In genomic region chr10:57796057-57796456, GRCm38 (mm10) we compare ENCODE assay signal across 8 mouse cellular contexts. TPM values are rescaled to one million over a fixed set of nuclear protein-coding genes. Genes with fewer than 3 reads are reported as not detected.
DNase-seq lines count a peak whose midpoint lies in the region; ATAC-seq and TF ChIP-seq lines count a peak whose summit lies in the region.

No protein-coding gene starts in this region.

- H3K4me2 ChIP-seq in kidney, embryonic 14.5 days (replicated peaks; ENCODE audit: low read depth, low read length), result peak overlapping the region; percentile 95
- peak overlapping the region; percentile 94; the same call in 1 of the 2 replicates for H3K4me2 ChIP-seq in lung, embryonic 16.5 days (ENCODE audit: low read depth, low read length)

- H3K4me1 ChIP-seq in heart, embryonic 10.5 days, result peaks cover 6% of the 10 kb centered on the region; the same call in 1 of the 2 replicates
- peaks cover 9% of the 10 kb centered on the region; the same call in 1 of the 2 replicates for H3K4me1 ChIP-seq in kidney, embryonic 14.5 days (ENCODE audit: control insufficient read depth, insufficient read depth, low read length)
- 0 out of 2 replicates have a peak, but pooled peaks cover 4% of the 10 kb centered on the region for H3K4me1 ChIP-seq in lung, embryonic 16.5 days (replicated peaks; ENCODE audit: control insufficient read depth, insufficient read depth, low read length)

- peak overlapping the region; percentile 97 for H3K27ac ChIP-seq in gastrocnemius, adult 2 months
- no peak overlapping the region for H3K27ac ChIP-seq in heart, embryonic 10.5 days
- no peak overlapping the region for H3K27ac ChIP-seq in kidney, embryonic 14.5 days (ENCODE audit: low read depth, low read length)
- no peak overlapping the region; the same call in 1 of the 2 replicates for H3K27ac ChIP-seq in lung, embryonic 16.5 days (ENCODE audit: low read length)

- H3K36me3 ChIP-seq in heart, embryonic 10.5 days, result no peaks in the 10 kb centered on the region
- H3K36me3 ChIP-seq in kidney, embryonic 14.5 days (ENCODE audit: control insufficient read depth, insufficient read depth, low read length), result no peaks in the 10 kb centered on the region
- no peaks in the 10 kb centered on the region for H3K36me3 ChIP-seq in lung, embryonic 16.5 days (ENCODE audit: control insufficient read depth, insufficient read depth, low read length)

- H3K9me3 ChIP-seq in heart, embryonic 10.5 days, result no peaks in the 10 kb centered on the region
- no peaks in the 10 kb centered on the region for H3K9me3 ChIP-seq in kidney, embryonic 14.5 days (ENCODE audit: control insufficient read depth, low read length)
- H3K9me3 ChIP-seq in lung, embryonic 16.5 days (ENCODE audit: control insufficient read depth, low read length), result no peaks in the 10 kb centered on the region

- H3K27me3 ChIP-seq in heart, embryonic 10.5 days (ENCODE audit: insufficient read depth, poor library complexity, severe bottlenecking), result no peaks in the 10 kb centered on the region
- H3K27me3 ChIP-seq in kidney, embryonic 14.5 days (ENCODE audit: control insufficient read depth, insufficient read depth, low read length), result no peaks in the 10 kb centered on the region
- H3K27me3 ChIP-seq in lung, embryonic 16.5 days (ENCODE audit: control insufficient read depth, insufficient read depth, low read depth, low read length), result no peaks in the 10 kb centered on the region

- peak; percentile 55; the same call in 1 of the 2 replicates for ATAC-seq in kidney, embryonic 14.5 days (ENCODE audit: low FRiP score, low TSS enrichment)
- ATAC-seq in lung, embryonic 16.5 days (ENCODE audit: low read depth), result peak; percentile 40; the same call in 1 of the 2 replicates

- H3K9ac ChIP-seq in kidney, embryonic 14.5 days (ENCODE audit: low read depth, low read length), result no peak overlapping the region
- 0 out of 2 replicates have a peak overlapping the region, but pooled peaks have one; percentile 80 for H3K9ac ChIP-seq in lung, embryonic 16.5 days (ENCODE audit: low read length)

- DNase-seq in gastrocnemius, adult 2 months, result peak; percentile 22
- DNase-seq in gastrocnemius, postnatal 10 days, result no peak
- DNase-seq in cerebellum, postnatal 14 days, result peak; percentile 19 to 30
- DNase-seq in heart, embryonic 10.5 days (ENCODE audit: low spot score), result no peak
- DNase-seq in spleen, adult 12 weeks (ENCODE audit: low spot score), result peak; percentile 20
- DNase-seq in urinary bladder, postnatal 10 days (ENCODE audit: low spot score), result no peak

- intact Hi-C loops in gastrocnemius, adult 2 months (cut with DNase I), result loop anchor here (10.0 kb wide), 1 partner anchor 331 kb away; no protein-coding TSS in a partner anchor

- 54% methylated on average over 4 of the region's 4 CpGs for WGBS in heart, embryonic 10.5 days
- WGBS in kidney, embryonic 14.5 days, result 19% methylated on average over 4 of the region's 4 CpGs
- 39% methylated on average over 4 of the region's 4 CpGs for WGBS in lung, embryonic 16.5 days

- peak; percentile 56 for TF ChIP-seq CTCF in gastrocnemius, adult 2 months (IDR thresholded peaks at IDR 0.05)

- H3K4me3 ChIP-seq in gastrocnemius, adult 2 months, result peak overlapping the region; percentile 87
- peak overlapping the region; percentile 72; the same call in 1 of the 2 replicates for H3K4me3 ChIP-seq in heart, embryonic 10.5 days
- peak overlapping the region; percentile 62; the same call in 1 of the 2 replicates for H3K4me3 ChIP-seq in kidney, embryonic 14.5 days (ENCODE audit: low read length)
- peak overlapping the region; percentile 69; the same call in 1 of the 2 replicates for H3K4me3 ChIP-seq in lung, embryonic 16.5 days (ENCODE audit: low read length)

RNA-seq across cellular contexts. Expression of gene Smpdl3a, which starts 1.9 kb away (rescaled TPM):
- total RNA-seq in gastrocnemius, adult 2 months (2021), result 10 to 100 TPM; 66.4 to 74.7 TPM
- total RNA-seq in gastrocnemius, postnatal 10 days (2021), result 10 to 100 TPM; 17.2 to 17.5 TPM
- polyA plus RNA-seq in heart, embryonic 10.5 days (2016; fragmentation: Nextera tagmentation; extraction: Ambion mirVana), result 10.3 and 16.5 TPM in 2 replicates
- 16.7 and 19.3 TPM in 2 replicates for polyA plus RNA-seq in kidney, embryonic 14.5 days (2014; fragmentation: Nextera tagmentation; extraction: Ambion mirVana)
- polyA plus RNA-seq in lung, embryonic 16.5 days (2015; fragmentation: Nextera tagmentation; extraction: Ambion mirVana), result 29.3 and 34.6 TPM in 2 replicates

RNA-seq across cellular contexts. Expression of gene Fabp7, which starts 11.4 kb away (rescaled TPM):
- not detected for total RNA-seq in gastrocnemius, adult 2 months (2021)
- total RNA-seq in gastrocnemius, postnatal 10 days (2021), result 1 to 10 TPM; 1.6 to 1.8 TPM
- polyA plus RNA-seq in heart, embryonic 10.5 days (2016; fragmentation: Nextera tagmentation; extraction: Ambion mirVana), result 1.3 and 2.0 TPM in 2 replicates
- polyA plus RNA-seq in kidney, embryonic 14.5 days (2014; fragmentation: Nextera tagmentation; extraction: Ambion mirVana), result 5.9 and 7.3 TPM in 2 replicates
- 11.9 and 15.1 TPM in 2 replicates for polyA plus RNA-seq in lung, embryonic 16.5 days (2015; fragmentation: Nextera tagmentation; extraction: Ambion mirVana)

Comparison
In these comparisons a context has a peak if more than half of its experiments do, and no peak if none do; other contexts are left out.
1. DNase-seq: peak in gastrocnemius, adult 2 months (single experiment), cerebellum, postnatal 14 days (2 of 2) and spleen, adult 12 weeks (single experiment); none in gastrocnemius, postnatal 10 days (single experiment), heart, embryonic 10.5 days (single experiment) and urinary bladder, postnatal 10 days (single experiment).
2. Peak in every context shown above with its lines, with median percentiles within 50 percentile points of each other: H3K4me3 ChIP-seq.